Mouse (Mus musculus): ENCODE results near the gene Parp2. TPM values are rescaled to one million over a fixed set of nuclear protein-coding genes. Genes with fewer than 3 reads are reported as not detected.
"Not testable (repeated sequence)": the region's sequence is repeated elsewhere in the genome, so short reads cannot be mapped to it uniquely, and the experiment has no call there.

Gene Parp2
- polyA plus RNA-seq, 1 experiment from 2014 or later, result 52.0 TPM

DNA sequence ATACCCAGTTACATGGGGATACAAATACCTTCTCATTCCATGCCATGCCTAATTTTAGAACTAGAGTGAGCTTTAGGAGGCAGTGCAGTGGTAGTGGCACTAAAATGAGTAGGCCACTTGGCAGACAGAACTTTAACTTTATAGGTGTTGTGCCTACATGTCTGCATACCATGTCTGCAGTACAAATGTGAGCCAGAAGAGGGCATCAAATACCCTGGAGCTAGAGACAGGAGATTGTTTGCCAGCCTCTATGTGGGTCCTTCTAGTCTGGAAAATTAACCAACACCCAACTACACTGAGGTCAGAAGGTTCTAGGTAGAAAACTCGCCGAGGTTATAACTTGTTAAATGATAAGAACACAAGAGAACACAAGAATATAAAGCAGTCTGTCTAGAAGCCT lies 9.1 kb upstream of the Parp2 start:
- Histone ChIP-seq H3K27me3 (no peaks in the 10 kb centered on the region), H3K4me3 (no peak overlapping the region), H3K27ac (no peak overlapping the region), H3K36me3 (no peaks in the 10 kb centered on the region), H3K4me2 (no peak overlapping the region), H3K9ac (no peak overlapping the region), H3K4me1 (peaks cover 2% of the 10 kb centered on the region; the same call in 1 of the 2 replicates), H3K9me3 (no peaks in the 10 kb centered on the region)
- 63% methylated on average over 2 of the region's 2 CpGs for WGBS
- ATAC-seq (ENCODE audit: insufficient number of reproducible peaks, low FRiP score, low TSS enrichment, low read depth), result no peak

DNA sequence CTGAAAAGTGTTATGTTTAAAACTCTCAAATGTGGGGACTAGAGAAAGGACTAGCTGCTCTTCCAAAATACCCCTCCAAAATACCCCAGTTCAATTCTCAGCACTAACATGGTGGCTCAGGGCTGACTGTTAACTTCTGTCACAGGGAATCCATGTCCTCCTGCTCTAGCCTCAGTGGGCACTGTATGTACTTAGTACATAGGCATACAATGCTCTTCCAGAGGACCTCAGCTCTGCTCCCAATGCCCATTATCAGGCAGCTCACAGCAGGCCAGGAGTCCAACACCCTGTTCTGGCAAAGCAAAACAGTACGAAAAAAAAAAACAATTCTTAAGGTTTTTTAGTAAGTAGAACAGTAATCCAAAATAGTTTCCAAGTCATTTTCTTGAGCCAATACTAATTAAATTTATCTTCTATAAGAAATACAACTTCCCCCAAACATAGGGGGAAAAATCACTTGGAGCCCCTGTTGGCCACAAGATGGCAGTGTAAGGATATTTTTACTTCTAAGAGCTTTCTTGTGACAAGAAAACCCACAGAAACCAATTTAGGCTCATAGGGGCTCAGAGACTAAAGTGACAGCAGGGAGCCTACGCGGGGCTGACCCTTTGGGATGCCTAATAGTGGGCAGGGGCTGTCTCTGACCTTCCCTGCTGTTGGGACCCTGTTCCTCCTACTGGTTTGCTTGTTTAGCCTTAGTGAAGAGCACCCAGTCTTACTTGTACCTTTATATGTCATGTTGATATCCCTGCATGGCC lies 8.0 kb upstream of the Parp2 start:
- WGBS, result 2% methylated on average over 3 of the region's 3 CpGs
- no peak for ATAC-seq (ENCODE audit: insufficient number of reproducible peaks, low FRiP score, low TSS enrichment, low read depth)
- Histone ChIP-seq H3K27me3 (no peaks in the 10 kb centered on the region), H3K27ac (no peak overlapping the region), H3K4me1 (peaks cover 2% of the 10 kb centered on the region; the same call in 1 of the 2 replicates), H3K9ac (no peak overlapping the region), H3K4me3 (no peak overlapping the region), H3K4me2 (no peak overlapping the region), H3K36me3 (no peaks in the 10 kb centered on the region), H3K9me3 (no peaks in the 10 kb centered on the region)

DNA sequence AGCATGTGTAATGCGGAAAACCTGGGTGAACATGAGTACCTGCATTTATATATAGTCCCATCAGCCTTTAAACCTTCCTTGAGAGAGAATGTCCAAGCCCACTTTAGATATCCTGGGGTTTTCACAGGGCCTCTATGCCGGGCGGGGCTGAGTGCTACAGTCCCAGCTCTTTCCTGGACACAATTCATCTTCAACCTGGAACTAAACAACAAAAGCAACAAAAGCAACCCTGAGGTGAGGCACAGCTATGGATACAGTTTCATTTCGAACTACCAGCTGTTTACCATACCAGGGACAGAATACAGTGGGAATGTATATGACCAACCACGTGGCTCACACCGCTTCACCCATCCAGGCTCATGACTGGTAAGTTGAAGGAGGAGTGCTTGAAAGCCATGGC lies 5.2 kb upstream of the Parp2 start:
- no peak for ATAC-seq (ENCODE audit: insufficient number of reproducible peaks, low FRiP score, low TSS enrichment, low read depth)
- no peaks in the 10 kb centered on the region for H3K36me3 ChIP-seq
- no peak overlapping the region for H3K27ac ChIP-seq
- H3K4me2 ChIP-seq, result no peak overlapping the region
- H3K9ac ChIP-seq, result no peak overlapping the region
- no peaks in the 10 kb centered on the region for H3K9me3 ChIP-seq
- 84% methylated on average over 6 of the region's 6 CpGs for WGBS
- no peaks in the 10 kb centered on the region for H3K27me3 ChIP-seq
- no peak overlapping the region for H3K4me3 ChIP-seq
- peaks cover 2% of the 10 kb centered on the region; the same call in 1 of the 2 replicates for H3K4me1 ChIP-seq

DNA sequence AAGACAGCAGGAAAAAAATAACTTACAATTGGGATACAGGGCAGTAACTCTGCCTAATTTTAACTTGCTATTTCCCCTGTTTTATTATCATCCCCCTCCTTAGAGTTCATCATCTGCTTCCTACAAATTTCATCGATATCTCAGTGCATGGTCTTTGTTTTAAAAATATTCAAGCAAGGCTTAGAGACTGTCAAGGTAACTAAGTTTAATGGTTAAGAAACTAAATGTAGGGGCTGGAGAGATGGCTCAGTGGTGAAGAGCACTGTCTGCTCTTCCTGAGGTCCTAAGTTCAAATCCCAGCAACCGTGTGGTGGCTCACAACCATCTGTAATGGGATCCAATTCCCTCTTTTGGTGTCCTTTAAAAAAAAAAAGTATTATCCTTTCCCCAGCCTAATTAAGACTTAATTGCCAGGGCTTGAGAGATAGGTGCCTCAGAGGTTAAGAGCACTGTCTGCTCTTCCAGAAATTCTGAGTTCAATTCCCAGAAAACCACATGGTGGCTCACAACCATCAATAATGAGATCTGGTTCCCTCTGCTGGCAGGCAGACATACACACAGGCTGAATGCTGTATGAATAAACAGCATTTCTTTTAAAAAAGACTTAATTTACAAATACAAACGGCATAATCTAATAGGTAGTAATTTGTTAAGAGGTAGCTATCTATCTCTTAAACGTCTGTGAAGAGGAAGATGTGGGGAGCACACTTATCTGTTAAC lies 4.6 kb upstream of the Parp2 start:
- no peaks in the 10 kb centered on the region for H3K9me3 ChIP-seq
- WGBS, result 61% methylated on average over 4 of the region's 4 CpGs
- peaks cover 2% of the 10 kb centered on the region; the same call in 1 of the 2 replicates for H3K4me1 ChIP-seq
- H3K4me2 ChIP-seq, result no peak overlapping the region
- no peak for ATAC-seq (ENCODE audit: insufficient number of reproducible peaks, low FRiP score, low TSS enrichment, low read depth)
- H3K27me3 ChIP-seq, result no peaks in the 10 kb centered on the region
- H3K9ac ChIP-seq, result no peak overlapping the region
- H3K4me3 ChIP-seq, result no peak overlapping the region
- H3K36me3 ChIP-seq, result no peaks in the 10 kb centered on the region
- no peak overlapping the region for H3K27ac ChIP-seq

DNA sequence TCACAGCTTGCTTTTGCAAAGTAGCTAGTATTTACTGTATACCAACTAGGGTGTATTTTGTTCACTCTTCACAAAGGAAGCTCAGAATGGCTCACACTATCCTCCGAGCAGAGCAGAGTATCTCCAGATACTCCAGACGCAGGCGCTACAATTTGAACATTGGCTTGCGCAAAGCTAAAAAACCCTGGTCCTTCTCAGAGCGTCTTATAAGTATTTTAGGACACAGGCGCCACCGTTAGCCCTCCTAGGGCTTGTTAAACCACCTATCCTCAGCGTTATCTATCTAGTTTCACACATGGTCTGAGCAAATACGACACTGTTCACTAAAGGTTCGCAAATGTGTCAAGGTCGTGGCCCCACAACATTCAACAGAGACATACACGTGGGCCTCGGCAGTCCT lies 3.0 kb upstream of the Parp2 start:
- ATAC-seq (ENCODE audit: insufficient number of reproducible peaks, low FRiP score, low TSS enrichment, low read depth), result no peak
- no peaks in the 10 kb centered on the region for H3K9me3 ChIP-seq
- H3K9ac ChIP-seq, result no peak overlapping the region
- peaks cover 6% of the 10 kb centered on the region for H3K4me1 ChIP-seq
- no peak overlapping the region for H3K4me3 ChIP-seq
- no peak overlapping the region for H3K27ac ChIP-seq
- H3K36me3 ChIP-seq, result no peaks in the 10 kb centered on the region
- H3K4me2 ChIP-seq, result no peak overlapping the region
- 71% methylated on average over 13 of the region's 13 CpGs for WGBS
- H3K27me3 ChIP-seq, result no peaks in the 10 kb centered on the region

DNA sequence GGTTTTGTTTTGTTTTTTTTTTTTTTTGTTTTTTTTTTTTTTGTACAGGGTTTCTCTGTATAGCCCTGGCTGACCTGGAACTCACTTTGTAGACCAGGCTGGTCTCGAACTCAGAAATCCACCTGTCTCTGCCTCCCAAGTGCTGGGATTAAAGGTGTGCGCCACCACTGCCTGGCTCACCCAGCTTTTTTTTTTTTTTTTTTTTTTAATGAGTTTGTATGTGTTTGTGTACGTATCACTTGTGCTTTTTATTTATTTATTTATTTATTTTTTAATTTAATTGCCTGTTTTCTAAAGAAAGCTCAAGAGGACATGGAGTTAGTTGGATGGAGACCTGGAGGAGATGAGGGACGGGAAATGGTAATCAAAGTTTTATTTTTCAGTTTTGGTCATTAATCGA lies 1.2 kb upstream of the Parp2 start:
- H3K9ac ChIP-seq; H3K9me3 ChIP-seq; H3K36me3 ChIP-seq; ATAC-seq (ENCODE audit: insufficient number of reproducible peaks, low FRiP score, low TSS enrichment, low read depth); H3K4me1 ChIP-seq; H3K27ac ChIP-seq; H3K27me3 ChIP-seq: not testable (repeated sequence)
- Histone ChIP-seq H3K4me3 (peak overlapping the region; percentile 56; the same call in 1 of the 2 replicates), H3K4me2 (peak overlapping the region; percentile 58)
- 82% methylated on average over 5 of the region's 5 CpGs for WGBS

DNA sequence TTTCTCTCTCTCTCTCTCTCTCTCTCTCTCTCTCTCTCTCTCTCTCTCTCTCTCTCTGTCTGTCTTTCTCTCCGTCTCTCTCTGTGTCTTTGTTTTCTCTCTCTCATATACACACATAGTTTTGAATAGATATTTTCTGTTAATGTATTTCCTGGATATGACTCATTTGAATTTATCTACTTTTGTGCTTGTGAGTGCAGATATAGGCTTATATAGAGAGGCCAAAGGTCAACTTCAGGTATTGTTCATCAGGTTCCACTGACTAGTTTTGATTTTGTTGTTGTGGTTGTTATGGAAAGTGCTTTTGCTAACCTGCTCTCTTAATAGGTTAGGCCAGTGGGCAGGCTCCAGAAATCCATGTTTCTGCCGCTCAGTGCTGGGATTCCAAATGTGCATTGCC lies 5.4 kb downstream of the Parp2 start:
- ATAC-seq (ENCODE audit: insufficient number of reproducible peaks, low FRiP score, low TSS enrichment, low read depth), result no peak
- H3K4me2 ChIP-seq, result no peak overlapping the region
- H3K4me1 ChIP-seq, result peaks cover 4% of the 10 kb centered on the region
- 95% methylated on average over 2 of the region's 2 CpGs for WGBS
- H3K36me3 ChIP-seq, result peaks cover 62% of the 10 kb centered on the region
- H3K27me3 ChIP-seq, result no peaks in the 10 kb centered on the region
- no peak overlapping the region for H3K9ac ChIP-seq
- H3K27ac ChIP-seq, result no peak overlapping the region
- H3K9me3 ChIP-seq, result no peaks in the 10 kb centered on the region
- H3K4me3 ChIP-seq, result no peak overlapping the region

DNA sequence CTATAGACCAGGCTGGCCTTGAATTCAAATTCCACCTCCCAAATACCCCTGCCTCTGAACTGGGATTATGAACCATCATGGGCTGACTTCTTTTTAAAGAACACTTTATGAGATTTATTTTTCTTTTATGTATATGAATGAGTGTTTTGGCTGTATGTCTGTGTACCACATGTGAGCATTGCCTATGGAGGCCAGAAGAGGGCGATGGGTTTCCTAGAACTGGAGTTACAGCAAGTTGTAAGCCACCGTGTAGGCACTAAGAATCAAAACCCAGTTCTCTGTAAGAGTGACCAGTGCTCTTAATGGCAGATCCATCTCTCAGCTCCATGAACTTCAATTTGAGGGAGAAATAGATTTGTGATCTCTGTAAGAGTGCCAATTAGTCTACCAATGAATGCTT lies 15.6 kb downstream of the Parp2 start:
- no peak overlapping the region for H3K9ac ChIP-seq
- 80% methylated on average over 2 of the region's 2 CpGs for WGBS
- no peaks in the 10 kb centered on the region for H3K4me1 ChIP-seq
- no peaks in the 10 kb centered on the region for H3K27me3 ChIP-seq
- ATAC-seq (ENCODE audit: insufficient number of reproducible peaks, low FRiP score, low TSS enrichment, low read depth), result no peak
- no peak overlapping the region for H3K4me3 ChIP-seq
- peaks cover 65% of the 10 kb centered on the region for H3K36me3 ChIP-seq
- H3K9me3 ChIP-seq, result no peaks in the 10 kb centered on the region
- no peak overlapping the region for H3K27ac ChIP-seq
- H3K4me2 ChIP-seq, result no peak overlapping the region

DNA sequence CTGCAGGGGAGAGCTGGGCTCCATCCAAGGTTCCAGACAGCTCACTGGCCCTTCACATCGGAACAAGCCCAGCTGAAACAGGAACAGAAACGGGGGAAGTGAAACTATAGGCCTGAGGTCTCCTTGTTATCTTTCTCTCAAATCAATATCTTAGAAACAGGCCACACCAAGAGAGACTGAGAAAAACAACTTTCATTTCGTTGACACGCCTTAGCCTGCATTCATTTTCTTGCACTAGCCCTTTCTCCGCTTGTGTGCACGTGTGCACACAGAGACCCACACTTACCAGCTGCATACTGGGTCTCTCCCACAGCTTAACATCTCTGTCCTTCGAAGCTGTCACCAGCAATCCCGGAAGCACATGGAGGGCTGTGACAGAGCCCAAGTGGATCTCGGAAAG lies 16.6 kb downstream of the Parp2 start:
- 90% methylated on average over 9 of the region's 9 CpGs for WGBS
- H3K9me3 ChIP-seq, result no peaks in the 10 kb centered on the region
- H3K36me3 ChIP-seq, result peaks cover 69% of the 10 kb centered on the region
- H3K4me1 ChIP-seq, result no peaks in the 10 kb centered on the region
- H3K27ac ChIP-seq, result no peak overlapping the region
- H3K9ac ChIP-seq, result no peak overlapping the region
- H3K4me3 ChIP-seq, result no peak overlapping the region
- H3K4me2 ChIP-seq, result no peak overlapping the region
- H3K27me3 ChIP-seq, result no peaks in the 10 kb centered on the region
- ATAC-seq (ENCODE audit: insufficient number of reproducible peaks, low FRiP score, low TSS enrichment, low read depth), result no peak

DNA sequence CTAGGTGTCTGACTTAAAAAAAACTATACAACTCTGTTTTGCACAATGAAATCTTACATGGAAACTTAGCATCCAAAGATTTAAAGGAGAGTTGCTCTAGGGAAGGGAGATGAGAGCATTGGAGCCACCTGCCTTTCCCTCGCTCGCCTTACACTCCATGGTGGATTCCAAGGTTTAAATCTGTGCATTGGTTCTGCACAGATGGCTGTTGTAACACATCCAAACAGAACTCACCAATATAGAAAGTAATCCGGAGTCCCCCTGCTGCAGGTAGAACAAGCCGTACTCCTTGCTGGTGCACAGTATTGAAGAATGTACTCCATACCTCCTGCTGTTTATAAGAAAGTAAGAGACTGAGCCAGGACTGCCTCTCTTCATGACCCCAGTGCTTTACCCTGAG lies 18.9 kb downstream of the Parp2 start:
- peaks cover 48% of the 10 kb centered on the region for H3K36me3 ChIP-seq
- no peak overlapping the region for H3K9ac ChIP-seq
- ATAC-seq (ENCODE audit: insufficient number of reproducible peaks, low FRiP score, low TSS enrichment, low read depth), result no peak

DNA sequence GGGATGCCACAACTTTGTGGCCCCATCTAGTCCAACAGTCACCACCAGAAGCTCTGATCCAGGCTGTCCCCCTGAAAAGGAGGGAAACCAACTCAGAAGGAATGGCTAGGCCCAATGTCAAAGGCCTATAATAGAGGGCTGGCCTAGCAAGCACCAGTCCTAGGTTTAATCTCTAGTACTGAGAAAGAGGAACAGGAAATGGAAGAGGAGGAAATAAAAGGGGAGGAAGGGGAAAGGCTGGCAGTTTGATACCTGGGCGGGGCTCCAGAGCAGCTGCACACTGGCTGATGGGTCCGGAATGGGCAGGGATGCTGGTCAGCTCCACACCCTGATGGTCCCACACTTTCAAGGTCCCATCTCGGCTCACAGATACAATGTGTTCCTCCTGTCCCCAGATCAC lies 22.2 kb downstream of the Parp2 start:
- Histone ChIP-seq H3K9ac (no peak overlapping the region), H3K4me2 (no peak overlapping the region), H3K36me3 (peaks cover 19% of the 10 kb centered on the region), H3K4me3 (no peak overlapping the region), H3K9me3 (no peaks in the 10 kb centered on the region), H3K4me1 (no peaks in the 10 kb centered on the region), H3K27me3 (no peaks in the 10 kb centered on the region), H3K27ac (no peak overlapping the region)
- WGBS, result 78% methylated on average over 3 of the region's 3 CpGs
- ATAC-seq (ENCODE audit: insufficient number of reproducible peaks, low FRiP score, low TSS enrichment, low read depth), result no peak

More for the DNA sequence above, 18.9 kb downstream of the Parp2 start:
- no peak overlapping the region for H3K27ac ChIP-seq
- H3K27me3 ChIP-seq, result no peaks in the 10 kb centered on the region
- 83% methylated on average over 4 of the region's 4 CpGs for WGBS
- H3K4me3 ChIP-seq, result no peak overlapping the region
- H3K9me3 ChIP-seq, result no peaks in the 10 kb centered on the region
- H3K4me1 ChIP-seq, result no peaks in the 10 kb centered on the region
- no peak overlapping the region for H3K4me2 ChIP-seq

DNA sequence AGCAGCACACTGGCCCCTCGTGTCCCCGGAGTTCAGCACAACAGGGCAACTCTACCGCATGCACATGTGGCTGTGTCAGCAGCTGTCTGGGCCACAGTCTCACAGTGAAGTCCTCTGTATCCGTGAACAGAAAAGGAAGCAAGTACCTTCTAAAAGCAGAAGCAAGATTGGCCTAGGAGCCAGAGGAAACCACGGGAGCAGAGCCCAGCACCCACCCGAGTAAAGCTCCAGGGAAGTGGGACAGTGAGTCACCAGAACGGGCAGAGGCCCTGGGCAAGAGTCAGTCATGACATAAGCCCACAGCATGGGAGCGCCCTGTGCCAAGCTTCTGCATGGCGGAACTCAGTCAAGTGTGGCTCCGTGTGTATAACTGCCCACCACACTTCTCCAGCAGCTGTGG lies 26.3 kb downstream of the Parp2 start:
- 84% methylated on average over 10 of the region's 10 CpGs for WGBS
- Histone ChIP-seq H3K4me3 (no peak overlapping the region), H3K4me1 (no peaks in the 10 kb centered on the region), H3K27ac (no peak overlapping the region), H3K27me3 (no peaks in the 10 kb centered on the region), H3K9ac (no peak overlapping the region), H3K36me3 (peaks cover 4% of the 10 kb centered on the region; the same call in 1 of the 2 replicates), H3K4me2 (no peak overlapping the region), H3K9me3 (no peaks in the 10 kb centered on the region)
- ATAC-seq (ENCODE audit: insufficient number of reproducible peaks, low FRiP score, low TSS enrichment, low read depth), result no peak
